Mouse (Mus musculus) liver, postnatal 0 days (tissue): ENCODE data around the gene H13. TPM values are rescaled to one million over a fixed set of nuclear protein-coding genes. Genes with fewer than 3 reads are reported as not detected.

Experiments
- ATAC-seq: fragments of 200-750 bp; cut with Nextera tagmentation; 2 replicates; pipeline ENCODE4 v1.8.0; 2017; ENCODE audit warnings: mild to moderate bottlenecking, moderate library complexity
- DNase-seq: peaks from one replicate; pipeline ENCODE4 v3.0.0-alpha.2; 2016
- H3K27ac ChIP-seq: fragments of 300-500 bp; sonication (generic); 2 replicates; pipeline ENCODE4 v1.5.1; 2014; ENCODE audit warnings: antibody characterized with exemption, moderate library complexity, mild to moderate bottlenecking, low read depth
- H3K27me3 ChIP-seq: fragments of 300-500 bp; sonication (generic); 2 replicates; pipeline ENCODE4 v1.6.1; 2014; ENCODE audit warnings: low read length, control low read depth, mixed read lengths; ENCODE audit not compliant: insufficient read depth
- H3K36me3 ChIP-seq: fragments of 300-500 bp; sonication (generic); replicated peaks from 2 replicates; pipeline ENCODE4 v1.6.1; 2014; ENCODE audit warnings: mild to moderate bottlenecking, control low read depth, low read length, moderate library complexity, mixed read lengths; ENCODE audit not compliant: insufficient read depth
- H3K4me1 ChIP-seq: fragments of 300-500 bp; sonication (generic); 2 replicates; pipeline ENCODE4 v1.6.1; 2014; ENCODE audit warnings: antibody characterized with exemption, mild to moderate bottlenecking, control low read depth; ENCODE audit not compliant: insufficient read depth
- H3K4me2 ChIP-seq: fragments of 300-500 bp; sonication (generic); 2 replicates; pipeline ENCODE4 v1.6.1; 2014; ENCODE audit warnings: low read depth, mild to moderate bottlenecking, low read length, moderate library complexity, mixed read lengths
- H3K4me3 ChIP-seq: fragments of 300-500 bp; sonication (generic); 2 replicates; pipeline ENCODE4 v1.5.1; 2014; ENCODE audit warnings: low read depth, low read length
- H3K9ac ChIP-seq: fragments of 300-500 bp; sonication (generic); replicated peaks from 2 replicates; pipeline ENCODE4 v1.6.1; 2014; ENCODE audit warnings: mild to moderate bottlenecking, moderate library complexity
- H3K9me3 ChIP-seq: fragments of 300-500 bp; sonication (generic); 2 replicates; pipeline ENCODE4 v1.6.1; 2016; ENCODE audit warnings: mild to moderate bottlenecking, control low read depth, low read length, mixed read lengths
- CTCF ChIP-seq: sonication (generic); IDR thresholded peaks from 2 replicates; pipeline ENCODE4 v1.5.1; 2016; ENCODE audit warnings: antibody characterized with exemption, low read depth
- EP300 ChIP-seq: IDR thresholded peaks from 2 replicates; pipeline ENCODE4 v1.6.1; 2016; ENCODE audit warnings: antibody characterized with exemption, low read depth, mild to moderate bottlenecking
- WGBS: fragments of 180-500 bp; shearing (Covaris S2); extraction: QIAGEN DNeasy Blood & Tissue Kit; methylation state at CpG from one replicate; pipeline ENCODE4 v1.1.7; 2014; ENCODE audit not compliant: insufficient replicate concordance; 5-methylcytosine and 5-hydroxymethylcytosine counted together
- polyA plus RNA-seq: library from polyadenylated mRNA; unstranded; fragments of >200 nt; fragmentation: Nextera tagmentation; extraction: Ambion mirVana; gene quantifications from 2 replicates; pipeline ENCODE4 v1.2.1, GENCODE M21; 2015

The H13 gene
- polyA plus RNA-seq, 1 experiment from 2014 or later: 63.8 TPM

- Histone ChIP-seq H3K36me3 (no peaks in the 10 kb centered on the region), H3K27ac (no peak within 1 kb of the TSS), H3K4me3 (peak within 1 kb of the TSS; percentile 24), H3K4me1 (peaks cover 6% of the 10 kb centered on the region; the same call in 1 of the 2 replicates), H3K9ac (no peak within 1 kb of the TSS), H3K9me3 (no peaks in the 10 kb centered on the region), H3K4me2 (peak within 1 kb of the TSS; percentile 65), H3K27me3 (peaks cover 38% of the 10 kb centered on the region)
- TF ChIP-seq CTCF: no peak
- TF ChIP-seq EP300: no peak
- no peak for ATAC-seq
- WGBS: 2% methylated on average over 52 of the region's 59 CpGs
- DNase-seq: no peak
These were observed 42.3 kb upstream of the H13 start, which contains the start of gene Rem1 for GRCm38 (mm10) chr2:152626774-152627591. Rem1 (plus strand) TSS chr2:152626951.

- Histone ChIP-seq H3K9ac (no peak overlapping the region), H3K4me1 (peaks cover 6% of the 10 kb centered on the region; the same call in 1 of the 2 replicates), H3K27ac (no peak overlapping the region), H3K4me3 (no peak overlapping the region), H3K27me3 (peaks cover 38% of the 10 kb centered on the region), H3K4me2 (no peak overlapping the region), H3K9me3 (no peaks in the 10 kb centered on the region), H3K36me3 (no peaks in the 10 kb centered on the region)
- WGBS: 45% methylated on average over 17 of the region's 17 CpGs
- no peak for ATAC-seq
- DNase-seq: no peak
- TF ChIP-seq CTCF (no peak), EP300 (no peak)
These were observed 41.2 kb upstream of the H13 start for GRCm38 (mm10) chr2:152628066-152628465.

- no peak overlapping the region for H3K4me3 ChIP-seq
- H3K4me1 ChIP-seq: peaks cover 6% of the 10 kb centered on the region; the same call in 1 of the 2 replicates
- no peaks in the 10 kb centered on the region for H3K9me3 ChIP-seq
- no peaks in the 10 kb centered on the region for H3K36me3 ChIP-seq
- H3K27me3 ChIP-seq: peaks cover 38% of the 10 kb centered on the region
- 41% methylated on average over 3 of the region's 3 CpGs for WGBS
- H3K4me2 ChIP-seq: no peak overlapping the region
- DNase-seq (peak; percentile 55), ATAC-seq (peak; percentile 48; the same call in 1 of the 2 replicates)
- no peak overlapping the region for H3K9ac ChIP-seq
- H3K27ac ChIP-seq: no peak overlapping the region
- TF ChIP-seq EP300: no peak
- no peak for TF ChIP-seq CTCF
These were observed 40.0 kb upstream of the H13 start for GRCm38 (mm10) chr2:152629239-152629638.

GRCm38 (mm10) chr2:152629904-152630303 is 39.4 kb upstream of the H13 start:
- Histone ChIP-seq H3K27ac (no peak overlapping the region), H3K9me3 (no peaks in the 10 kb centered on the region), H3K27me3 (peaks cover 38% of the 10 kb centered on the region), H3K9ac (no peak overlapping the region), H3K4me3 (no peak overlapping the region), H3K36me3 (no peaks in the 10 kb centered on the region), H3K4me2 (no peak overlapping the region), H3K4me1 (peaks cover 6% of the 10 kb centered on the region; the same call in 1 of the 2 replicates)
- DNase-seq (no peak), ATAC-seq (no peak)
- TF ChIP-seq EP300: no peak
- TF ChIP-seq CTCF: no peak
- 76% methylated on average over 6 of the region's 6 CpGs for WGBS

GRCm38 (mm10) chr2:152633334-152633733 is 35.9 kb upstream of the H13 start:
- Histone ChIP-seq H3K9ac (no peak overlapping the region), H3K9me3 (no peaks in the 10 kb centered on the region), H3K4me1 (peaks cover 6% of the 10 kb centered on the region; the same call in 1 of the 2 replicates), H3K4me3 (no peak overlapping the region), H3K4me2 (no peak overlapping the region), H3K36me3 (no peaks in the 10 kb centered on the region), H3K27ac (no peak overlapping the region), H3K27me3 (peaks cover 8% of the 10 kb centered on the region)
- TF ChIP-seq CTCF (no peak), EP300 (no peak)
- no peak for DNase-seq
- WGBS: 48% methylated on average over 17 of the region's 17 CpGs
- ATAC-seq: no peak

- WGBS: 73% methylated on average over 29 of the region's 29 CpGs
- Histone ChIP-seq H3K9me3 (no peaks in the 10 kb centered on the region), H3K4me1 (peaks cover 3% of the 10 kb centered on the region; the same call in 1 of the 2 replicates), H3K27me3 (no peaks in the 10 kb centered on the region), H3K9ac (no peak overlapping the region), H3K36me3 (no peaks in the 10 kb centered on the region), H3K4me3 (no peak overlapping the region), H3K27ac (no peak overlapping the region), H3K4me2 (no peak overlapping the region)
- no peak for ATAC-seq
- DNase-seq: no peak
- TF ChIP-seq CTCF (no peak), EP300 (no peak)
These were observed 35.0 kb upstream of the H13 start for GRCm38 (mm10) chr2:152634311-152634710.
